Mouse (Mus musculus) effector memory CD4-positive, alpha-beta T cell, adult 5 months (primary cell): ENCODE results near the gene Rnls. TPM values are rescaled to one million over a fixed set of nuclear protein-coding genes. Genes with fewer than 3 reads are reported as not detected.

ENCODE experiments used
- polyA plus RNA-seq: library from polyadenylated mRNA; unstranded; fragments of 100-300 nt; shearing (Covaris generic); gene quantifications from one replicate; pipeline ENCODE4 v1.2.1, GENCODE M21; 2017

The Rnls gene
- 3.0 TPM for polyA plus RNA-seq

GRCm38 (mm10) chr19:33391651-33392382, at the start of gene Rnls:
TSS of gene Rnls (minus strand) at chr19:33392295.

Other genes starting within 250 kb of the Rnls start
- not detected for gene Lipo4, start 125.5 kb upstream of the Rnls start, polyA plus RNA-seq
- not detected for gene Gm8978, start 233.0 kb upstream of the Rnls start, polyA plus RNA-seq